ENCODE assay signal across 20 mouse cellular contexts in the genomic region with DNA sequence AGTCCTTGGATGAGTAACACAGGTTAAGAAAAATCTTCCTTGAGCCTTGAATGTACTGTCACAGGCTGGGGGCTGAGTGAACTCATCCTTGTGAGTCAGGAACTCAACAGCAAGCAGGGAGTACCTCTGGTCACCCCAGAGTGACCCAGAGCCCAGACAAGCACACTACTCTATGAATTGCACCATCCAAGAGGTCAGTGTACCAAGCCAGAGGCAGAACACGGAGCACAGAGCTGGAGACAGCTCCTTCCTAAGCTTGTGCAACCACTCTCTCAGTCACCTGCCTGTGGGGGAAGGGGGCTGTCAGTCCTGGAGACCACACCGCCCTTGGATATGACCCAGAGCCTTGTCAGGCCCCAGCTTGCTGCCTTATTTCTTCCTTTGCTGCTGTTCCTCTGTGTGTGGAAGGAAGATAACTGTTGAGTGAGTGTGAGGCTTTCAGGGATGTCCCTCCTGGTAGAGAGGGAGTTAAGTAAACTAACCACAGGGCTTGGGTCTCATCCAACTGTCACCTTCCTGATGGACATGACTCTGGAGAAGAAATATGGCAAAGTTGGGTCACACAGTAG. TPM values are rescaled to one million over a fixed set of nuclear protein-coding genes. Genes with fewer than 3 reads are reported as not detected.
A peak's percentile ranks its signal among the peaks of the same experiment; 100 is the strongest.
DNase-seq lines count a peak whose midpoint lies in the region; ATAC-seq and TF ChIP-seq lines count a peak whose summit lies in the region.
"Had no signal": no experiment of that assay in that cellular context is flagged by ENCODE, and none has a peak within 500 bp of the region (broad histone marks: within the 10 kb centered on the region; RNA-seq: fewer than 3 reads in every experiment).

No protein-coding gene starts in this region.

- H3K36me3 ChIP-seq in liver, embryonic 14.5 days (replicated peaks; ENCODE audit: control insufficient read depth, insufficient read depth, low read depth): no peaks in the 10 kb centered on the region
- no peaks in the 10 kb centered on the region for H3K36me3 ChIP-seq in hindbrain, embryonic 11.5 days (ENCODE audit: control insufficient read depth, insufficient read depth, low read length)
- H3K36me3 ChIP-seq: embryonic facial prominence, embryonic 12.5 days; forebrain, embryonic 15.5 days; heart, embryonic 12.5 days; limb, embryonic 15.5 days had no signal

- H3K4me2 ChIP-seq in liver, embryonic 14.5 days (ENCODE audit: low read depth): no peak overlapping the region
- H3K4me2 ChIP-seq in hindbrain, embryonic 11.5 days (replicated peaks; ENCODE audit: low read depth, low read length): no peak overlapping the region
- H3K4me2 ChIP-seq: embryonic facial prominence, embryonic 12.5 days; forebrain, embryonic 15.5 days; heart, embryonic 12.5 days; limb, embryonic 15.5 days had no signal

- H3K27ac ChIP-seq in liver, embryonic 14.5 days: no peak overlapping the region
- H3K27ac ChIP-seq in hindbrain, embryonic 11.5 days (ENCODE audit: low read depth, low read length): no peak overlapping the region
- H3K27ac ChIP-seq: embryonic facial prominence, embryonic 12.5 days; forebrain, embryonic 15.5 days; hindbrain, postnatal 0 days; limb, embryonic 15.5 days had no signal

- TF ChIP-seq CTCF in lung, adult 2 months (IDR thresholded peaks at IDR 0.05; ENCODE audit: insufficient read depth, low read length): no peak
- TF ChIP-seq CTCF in liver, embryonic 14.5 days (IDR thresholded peaks at IDR 0.05; ENCODE audit: low read depth): no peak

- WGBS in lung, adult 2 months: 53% methylated on average over 2 of the region's 2 CpGs
- WGBS in liver, embryonic 14.5 days (ENCODE audit: insufficient replicate concordance): 8% methylated on average over 2 of the region's 2 CpGs
- 60% methylated on average over 2 of the region's 2 CpGs for WGBS in hindbrain, embryonic 11.5 days

- no peaks in the 10 kb centered on the region for H3K27me3 ChIP-seq in liver, embryonic 14.5 days (ENCODE audit: control insufficient read depth, insufficient read depth, low read length)
- no peaks in the 10 kb centered on the region for H3K27me3 ChIP-seq in hindbrain, embryonic 11.5 days (ENCODE audit: control insufficient read depth, insufficient read depth, low read length)
- H3K27me3 ChIP-seq: embryonic facial prominence, embryonic 12.5 days; forebrain, embryonic 15.5 days; heart, embryonic 12.5 days; limb, embryonic 15.5 days had no signal

- H3K4me1 ChIP-seq in lung, adult 2 months (ENCODE audit: control insufficient read depth, insufficient read depth, low read length): peaks cover under 1% of the 10 kb centered on the region; the same call in 1 of the 2 replicates
- peaks cover 22 to 50% of the 10 kb centered on the region in 2 experiments for H3K4me1 ChIP-seq in liver, embryonic 14.5 days (replicated peaks; ENCODE audit: control insufficient read depth in 2 of 2, insufficient read depth in 2 of 2, low read length in 1 of 2)
- H3K4me1 ChIP-seq in hindbrain, embryonic 11.5 days (replicated peaks; ENCODE audit: control insufficient read depth, insufficient read depth, low read length): no peaks in the 10 kb centered on the region
- H3K4me1 ChIP-seq: forebrain, embryonic 15.5 days; limb, embryonic 15.5 days had no signal

- no peak for TF ChIP-seq EP300 in liver, embryonic 14.5 days (IDR thresholded peaks at IDR 0.05; ENCODE audit: low read depth)

- no peak overlapping the region for H3K4me3 ChIP-seq in lung, adult 2 months (replicated peaks; ENCODE audit: extremely low read depth, low read depth, low read length)
- H3K4me3 ChIP-seq in liver, embryonic 14.5 days (ENCODE audit: insufficient read depth in 1 of 2, low read depth in 2 of 2, low read length in 2 of 2): no peak overlapping the region
- H3K4me3 ChIP-seq in hindbrain, embryonic 11.5 days (ENCODE audit: low read depth, low read length): no peak overlapping the region
- H3K4me3 ChIP-seq: embryonic facial prominence, embryonic 12.5 days; erythroblast, embryonic 14.5 days; forebrain, embryonic 15.5 days; heart, embryonic 12.5 days; limb, embryonic 15.5 days had no signal

- no peaks in the 10 kb centered on the region for H3K9me3 ChIP-seq in liver, embryonic 14.5 days (ENCODE audit: control insufficient read depth, low read length)
- H3K9me3 ChIP-seq in hindbrain, embryonic 11.5 days (ENCODE audit: control insufficient read depth, low read length): no peaks in the 10 kb centered on the region
- H3K9me3 ChIP-seq: embryonic facial prominence, embryonic 12.5 days; forebrain, embryonic 15.5 days; heart, embryonic 12.5 days; limb, embryonic 15.5 days had no signal

- no peak overlapping the region for H3K9ac ChIP-seq in liver, embryonic 14.5 days (replicated peaks)
- H3K9ac ChIP-seq in hindbrain, embryonic 11.5 days (ENCODE audit: low read depth, low read length): no peak overlapping the region
- H3K9ac ChIP-seq: embryonic facial prominence, embryonic 12.5 days; forebrain, embryonic 15.5 days; heart, embryonic 12.5 days; limb, embryonic 15.5 days had no signal

- DNase-seq in lung, postnatal 36 days: peak; percentile 6
- no peak for DNase-seq in lung, adult 2 months
- DNase-seq in gonadal fat pad, adult 2 months (ENCODE audit: low read depth): peak; percentile 77
- peak; percentile 9 to 16 (median 10) for DNase-seq in liver, embryonic 14.5 days (ENCODE audit: low read depth in 3 of 3, low spot score in 3 of 3)
- DNase-seq in urinary bladder, postnatal 14 days (ENCODE audit: low spot score): no peak
- no peak for DNase-seq in hindbrain, embryonic 11.5 days (ENCODE audit: low spot score)
- DNase-seq: adrenal gland, adult 8-10 months; B cell, adult 2 months; cerebellum, adult 9-10 months; heart, postnatal 14 days; kidney, postnatal 14 days; thymus, adult 2 months had no signal

- TF ChIP-seq POLR2A in lung, adult 2 months (IDR thresholded peaks at IDR 0.05; ENCODE audit: borderline replicate concordance, extremely low read depth, low read depth, low read length): no peak

- ATAC-seq in liver, embryonic 14.5 days (ENCODE audit: insufficient read depth): peak; percentile 26; the same call in 1 of the 2 replicates
- ATAC-seq in frontal cortex, adult (ENCODE audit: low TSS enrichment): no peak
- ATAC-seq in hindbrain, embryonic 11.5 days (ENCODE audit: low FRiP score): no peak
- ATAC-seq: forebrain, embryonic 15.5 days; hindbrain, postnatal 0 days; intestine, postnatal 0 days had no signal

RNA-seq across cellular contexts. Expression of gene Cdcp1, which starts 9.1 kb away (rescaled TPM):
- 10.8 and 14.2 TPM in 2 replicates for polyA plus RNA-seq in lung, adult 2 months (2012; rRNA removed)
- polyA plus RNA-seq in gonadal fat pad, adult 2 months (2012; rRNA removed): 26.3 and 28.5 TPM in 2 replicates
- polyA plus RNA-seq in liver, embryonic 14.5 days (2012; rRNA removed): 0.27 and 0.38 TPM in 2 replicates
- polyA plus RNA-seq in liver, embryonic 14.5 days (2014; fragmentation: Nextera tagmentation; extraction: Ambion mirVana): 0.15 and 0.35 TPM in 2 replicates
- polyA plus RNA-seq in hindbrain, embryonic 11.5 days (2014; fragmentation: Nextera tagmentation; extraction: Ambion mirVana): 0.66 and 1.2 TPM in 2 replicates
- polyA plus RNA-seq: erythroblast, embryonic 14.5 days had no signal

RNA-seq across cellular contexts. Expression of gene Tmem158, which starts 35.6 kb away (rescaled TPM):
- 7.3 and 14.5 TPM in 2 replicates for polyA plus RNA-seq in lung, adult 2 months (2012; rRNA removed)
- polyA plus RNA-seq in gonadal fat pad, adult 2 months (2012; rRNA removed): 13.6 and 19.1 TPM in 2 replicates
- polyA plus RNA-seq in liver, embryonic 14.5 days (2012; rRNA removed): 3.3 and 4.2 TPM in 2 replicates
- polyA plus RNA-seq in liver, embryonic 14.5 days (2014; fragmentation: Nextera tagmentation; extraction: Ambion mirVana): 1.8 and 2.3 TPM in 2 replicates
- polyA plus RNA-seq in hindbrain, embryonic 11.5 days (2014; fragmentation: Nextera tagmentation; extraction: Ambion mirVana): 3.6 and 5.7 TPM in 2 replicates

Comparison
In these comparisons a context has a peak if more than half of its experiments do, and no peak if none do; other contexts are left out.
1. DNase-seq: peak in lung, postnatal 36 days (single experiment), gonadal fat pad, adult 2 months (single experiment) and liver, embryonic 14.5 days (3 of 3); none in lung, adult 2 months (single experiment), urinary bladder, postnatal 14 days (single experiment) and hindbrain, embryonic 11.5 days (single experiment).